Mouse (Mus musculus): ENCODE data around the gene Ankrd26.
"Not testable (repeated sequence)": the region's sequence is repeated elsewhere in the genome, so short reads cannot be mapped to it uniquely, and the experiment has no call there.

- not testable (repeated sequence) for TF ChIP-seq CTCF (IDR thresholded peaks at IDR 0.05; ENCODE audit: low read depth, low read length); POLR2A (IDR thresholded peaks at IDR 0.05; ENCODE audit: extremely low read depth, insufficient read depth, low read length)
Measured at GRCm38 (mm10) chr6:118537201-118537600, 24.8 kb downstream of the Ankrd26 start.
